Mouse (Mus musculus): ENCODE results near the gene Unc5cl. TPM values are rescaled to one million over a fixed set of nuclear protein-coding genes. Genes with fewer than 3 reads are reported as not detected.

Unc5cl gene
- total RNA-seq, 2 experiments from 2014 or later = 0.21 TPM; not detected in 1

DNA sequence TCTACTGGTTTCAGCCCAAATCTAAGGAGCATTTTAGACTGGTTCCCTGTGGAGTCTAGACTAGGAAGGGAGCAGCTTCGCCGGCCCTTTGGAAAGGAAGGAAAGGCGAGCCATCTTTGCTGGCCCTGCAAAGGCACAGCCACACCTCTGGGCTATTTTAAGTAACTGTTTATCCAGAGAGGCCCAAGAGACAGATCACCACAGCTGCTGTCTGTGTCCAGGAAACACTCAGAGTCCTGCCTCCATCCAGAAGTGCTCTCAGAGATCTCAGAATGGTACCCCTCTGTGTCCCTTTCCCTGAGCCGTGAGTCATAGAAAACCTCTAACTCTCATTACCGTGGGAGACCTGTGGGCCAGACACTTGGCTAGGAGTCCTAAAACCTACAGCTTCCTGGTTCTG, 24.3 kb upstream of the Unc5cl start:
- ATAC-seq (replicated peaks; ENCODE audit: poor library complexity, severe bottlenecking) = no peak

DNA sequence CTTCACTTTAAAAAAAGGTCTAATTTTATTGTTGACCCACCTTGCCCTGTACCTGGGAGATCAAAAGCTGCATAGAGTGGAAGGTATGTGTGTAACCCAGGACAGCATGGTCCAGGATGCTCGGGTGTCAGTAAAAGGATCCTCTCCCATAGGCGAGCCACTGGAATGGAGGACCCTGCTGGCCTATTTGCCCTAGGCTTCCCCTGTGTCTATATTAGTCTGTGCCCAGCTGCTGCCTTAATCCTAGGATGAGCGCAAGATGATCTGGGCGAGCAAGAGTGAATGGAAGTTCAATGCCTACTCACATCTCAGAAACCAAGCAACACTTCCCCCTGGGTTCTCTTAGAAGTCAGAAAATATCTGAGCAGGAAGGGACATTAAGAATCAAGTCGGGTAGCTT, 23.6 kb upstream of the Unc5cl start:
- no peak for ATAC-seq (replicated peaks; ENCODE audit: poor library complexity, severe bottlenecking)

DNA sequence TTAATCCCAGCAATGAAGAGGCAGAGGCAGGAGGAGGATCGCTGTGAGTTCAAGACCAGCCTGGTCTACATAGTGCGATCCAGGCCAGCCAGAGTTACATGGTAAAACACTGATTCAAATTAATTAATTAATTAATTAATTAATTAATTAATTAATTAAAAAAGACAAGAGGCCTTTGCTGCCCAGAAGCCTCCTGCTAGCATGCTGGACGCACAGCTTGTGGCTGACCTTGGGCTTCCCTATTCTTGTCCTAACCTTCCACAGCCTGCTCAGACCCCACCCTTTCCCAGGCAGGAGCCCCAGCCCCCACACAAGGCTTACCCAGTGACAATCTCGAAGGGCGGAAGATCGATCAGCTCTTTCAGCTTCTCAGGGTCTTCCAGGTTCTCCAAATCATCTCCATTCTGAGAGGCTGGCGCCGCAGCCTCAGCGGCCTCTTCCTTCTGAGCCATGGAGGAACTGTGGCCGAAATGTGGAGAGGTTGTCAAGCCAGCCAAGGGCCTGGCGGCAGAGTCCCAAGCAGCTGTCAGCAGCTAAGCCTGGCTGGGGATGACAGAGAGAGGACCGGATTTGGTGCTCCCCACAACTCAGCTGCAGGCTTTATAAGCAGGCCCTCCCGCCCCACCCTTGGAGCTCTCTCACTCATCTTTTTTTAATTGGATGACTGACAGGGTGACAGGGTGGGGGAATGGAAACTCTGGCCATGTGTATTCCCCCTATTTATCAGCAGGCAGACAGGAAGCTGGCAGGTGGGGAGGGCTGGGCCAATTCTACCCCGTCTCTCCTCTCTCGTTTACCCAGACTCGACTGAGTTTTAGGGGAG, 22.3 kb upstream of the Unc5cl start, which contains the start of gene Apobec2:
Gene Apobec2, minus strand, starts transcription at position 773 of the 823 bp plus-strand sequence.
- no peak for ATAC-seq (replicated peaks; ENCODE audit: poor library complexity, severe bottlenecking)

DNA sequence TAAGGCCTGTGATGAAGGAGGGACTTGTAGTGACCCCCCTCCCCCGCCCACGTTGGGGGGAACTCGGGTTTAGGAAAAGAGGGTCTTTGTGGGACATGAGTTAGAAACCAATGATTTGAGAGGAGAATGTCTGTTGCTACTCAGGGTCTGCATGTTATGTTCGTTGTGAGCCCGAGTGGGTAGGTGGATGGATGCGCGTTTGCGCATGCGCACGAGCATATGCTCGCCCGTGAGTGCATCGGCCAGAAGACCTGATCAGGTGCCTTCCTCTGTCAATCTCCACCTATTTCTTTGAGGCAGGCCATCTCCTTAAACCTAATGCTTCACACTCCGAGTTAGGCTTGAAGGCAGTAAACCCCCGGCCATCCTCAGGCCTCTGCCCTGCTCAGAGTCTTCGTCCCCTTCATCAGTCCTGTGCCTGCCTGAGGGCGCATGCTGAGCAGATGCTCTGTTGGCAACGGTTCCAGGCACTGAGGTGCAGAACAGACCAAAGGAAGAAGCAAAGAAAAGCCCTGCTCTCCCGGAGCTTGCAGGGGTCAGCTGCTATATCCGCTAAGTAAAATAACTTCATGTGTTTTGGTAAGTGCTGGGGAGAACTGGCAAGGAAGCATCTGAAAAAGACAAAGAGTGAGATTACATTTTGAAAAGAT, 21.6 kb upstream of the Unc5cl start:
- ATAC-seq (replicated peaks; ENCODE audit: poor library complexity, severe bottlenecking) = no peak

GRCm38 (mm10) chr17:48433689-48434330, 20.9 kb upstream of the Unc5cl start:
- no peak for ATAC-seq (replicated peaks; ENCODE audit: poor library complexity, severe bottlenecking)

- no peak for ATAC-seq (replicated peaks; ENCODE audit: poor library complexity, severe bottlenecking)
Measured at GRCm38 (mm10) chr17:48434479-48434878, 20.2 kb upstream of the Unc5cl start.

- no peak for ATAC-seq (replicated peaks; ENCODE audit: poor library complexity, severe bottlenecking)
Measured at GRCm38 (mm10) chr17:48436487-48436886, 18.2 kb upstream of the Unc5cl start.

- no peak for ATAC-seq (replicated peaks; ENCODE audit: poor library complexity, severe bottlenecking)
Measured at GRCm38 (mm10) chr17:48437421-48437911, 17.2 kb upstream of the Unc5cl start.

DNA sequence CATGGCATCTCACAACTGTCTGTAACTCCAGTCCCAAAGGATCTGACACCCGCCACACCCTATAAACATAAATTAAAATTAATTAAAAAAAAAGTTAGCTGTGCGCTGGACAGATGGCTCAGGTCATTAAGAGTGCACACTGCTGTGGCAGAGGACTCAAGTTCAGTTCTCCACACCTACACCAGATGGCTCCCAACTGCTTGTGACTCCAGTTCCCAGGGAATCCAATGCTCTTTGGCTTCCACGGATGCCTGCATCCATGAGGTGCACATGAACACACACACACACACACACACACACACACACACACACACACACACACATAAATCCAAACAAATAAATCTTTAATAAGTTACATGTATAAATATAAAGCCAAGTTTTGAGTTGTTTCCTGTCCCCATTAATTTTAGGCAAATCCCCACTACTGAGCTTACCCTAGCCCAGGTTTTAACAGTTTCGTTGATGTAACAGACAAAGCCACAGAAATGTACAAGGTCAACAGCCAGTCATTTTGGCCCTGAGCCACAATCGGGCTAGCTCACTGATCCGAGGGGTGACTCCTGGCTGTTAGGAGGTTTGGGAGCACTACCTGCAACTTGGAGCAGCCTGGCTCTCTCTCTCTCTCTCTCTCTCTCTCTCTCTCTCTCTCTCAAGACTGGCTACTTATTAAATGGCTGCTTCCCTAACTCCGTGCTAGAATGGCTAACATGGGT, 11.8 kb upstream of the Unc5cl start:
- no peak for ATAC-seq (replicated peaks; ENCODE audit: poor library complexity, severe bottlenecking)

DNA sequence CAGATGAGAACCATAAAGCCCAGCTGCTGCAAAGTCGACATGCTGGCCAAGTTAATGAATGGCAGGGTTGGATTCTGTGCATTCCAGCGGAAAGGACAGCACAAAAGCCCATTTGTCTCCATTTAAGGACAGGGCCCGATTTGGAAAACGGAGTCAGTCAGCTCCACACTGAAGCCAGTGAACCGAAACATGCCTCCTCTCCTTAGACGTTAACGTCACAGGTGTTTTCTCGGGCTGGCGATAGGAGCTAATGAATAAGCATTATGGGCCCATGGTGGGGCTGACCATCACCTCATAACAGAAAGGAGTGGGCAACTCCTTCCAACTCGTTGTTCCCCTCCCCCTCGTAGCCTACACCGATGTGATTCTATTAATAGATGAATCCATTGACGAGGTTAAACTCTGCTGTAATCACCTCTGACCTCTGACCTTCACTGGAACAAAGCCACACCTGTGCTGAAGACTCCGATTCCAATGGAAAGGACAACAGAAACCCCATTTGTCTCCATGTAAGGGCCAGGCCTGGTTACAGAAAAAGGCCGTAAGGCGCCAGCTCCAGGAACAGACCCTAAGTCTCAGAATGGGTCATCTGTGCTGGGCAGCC, 11.1 kb upstream of the Unc5cl start:
- ATAC-seq (replicated peaks; ENCODE audit: poor library complexity, severe bottlenecking) = no peak

DNA sequence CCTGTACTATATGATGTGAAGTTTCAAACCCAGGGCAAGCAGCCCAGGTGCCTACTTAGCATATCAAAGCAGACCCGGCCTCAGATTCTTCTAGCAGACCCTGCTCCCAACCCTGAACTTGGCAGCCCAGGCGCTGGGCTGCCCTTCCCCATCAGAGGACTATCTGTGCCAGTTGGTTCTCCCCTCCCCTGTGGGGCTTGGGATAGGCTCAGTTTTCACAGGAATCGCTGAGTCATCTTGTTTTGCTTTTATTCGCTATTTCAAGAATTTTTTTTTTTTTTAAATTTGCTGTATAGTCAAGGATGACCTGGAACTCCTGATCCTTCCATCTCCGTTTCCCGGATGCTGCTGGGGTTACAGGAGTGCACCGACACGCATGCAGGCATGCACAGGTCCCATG, 7.0 kb upstream of the Unc5cl start:
- ATAC-seq (replicated peaks; ENCODE audit: poor library complexity, severe bottlenecking) = no peak

DNA sequence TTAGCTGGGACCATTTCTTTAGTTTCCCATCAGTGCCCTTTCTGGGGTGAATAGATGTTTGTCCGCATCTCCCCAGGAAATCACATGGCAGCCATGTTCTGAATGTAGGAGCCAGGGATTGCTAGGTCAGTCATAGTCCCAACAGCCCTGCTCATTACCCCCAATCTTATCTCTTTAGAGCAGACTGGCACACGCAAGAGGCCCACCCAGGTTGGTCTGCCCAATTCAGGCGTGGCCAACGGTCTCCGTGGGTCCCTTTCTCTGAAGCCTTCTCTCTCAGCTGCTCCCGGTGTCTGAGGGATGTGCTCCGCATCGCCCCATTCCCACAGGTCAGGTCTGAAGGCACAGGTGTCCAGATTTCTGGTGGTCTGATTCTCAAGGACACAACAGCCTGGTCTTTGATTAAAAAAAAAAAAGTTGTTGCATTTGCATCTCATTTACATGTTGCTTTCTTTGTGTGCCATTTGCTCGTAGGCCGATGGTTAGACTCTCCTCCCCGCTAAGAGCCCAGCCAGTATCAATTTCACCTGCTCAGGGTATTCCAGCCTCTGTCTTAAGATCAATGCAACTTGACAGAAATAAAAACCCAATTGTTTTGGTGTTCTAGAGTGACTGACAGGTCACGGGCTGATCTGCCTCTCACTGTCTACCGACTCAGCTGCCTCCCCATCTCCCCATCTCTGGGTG, 3.9 kb upstream of the Unc5cl start:
- ATAC-seq (replicated peaks; ENCODE audit: poor library complexity, severe bottlenecking) = no peak

DNA sequence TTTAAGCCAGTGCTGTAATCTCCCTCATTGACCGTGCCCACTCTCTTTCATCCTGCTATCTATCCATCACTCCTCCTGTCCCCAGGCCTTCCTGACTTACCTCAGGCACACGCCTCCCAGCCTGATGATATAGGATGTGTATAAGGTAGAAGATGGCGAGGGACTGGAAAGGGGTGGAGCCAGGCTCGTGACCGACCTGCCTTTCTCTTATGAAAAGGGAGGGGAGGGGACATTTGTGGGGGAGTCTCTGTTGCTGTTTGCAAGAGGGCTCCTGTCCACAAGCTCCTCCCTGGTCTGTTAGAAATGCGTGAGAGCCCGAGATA, 3.4 kb upstream of the Unc5cl start, which contains the start of gene Tspo2:
Gene Tspo2, minus strand, starts transcription at position 170 of the 323 bp plus-strand sequence.
- ATAC-seq (replicated peaks; ENCODE audit: poor library complexity, severe bottlenecking) = no peak

DNA sequence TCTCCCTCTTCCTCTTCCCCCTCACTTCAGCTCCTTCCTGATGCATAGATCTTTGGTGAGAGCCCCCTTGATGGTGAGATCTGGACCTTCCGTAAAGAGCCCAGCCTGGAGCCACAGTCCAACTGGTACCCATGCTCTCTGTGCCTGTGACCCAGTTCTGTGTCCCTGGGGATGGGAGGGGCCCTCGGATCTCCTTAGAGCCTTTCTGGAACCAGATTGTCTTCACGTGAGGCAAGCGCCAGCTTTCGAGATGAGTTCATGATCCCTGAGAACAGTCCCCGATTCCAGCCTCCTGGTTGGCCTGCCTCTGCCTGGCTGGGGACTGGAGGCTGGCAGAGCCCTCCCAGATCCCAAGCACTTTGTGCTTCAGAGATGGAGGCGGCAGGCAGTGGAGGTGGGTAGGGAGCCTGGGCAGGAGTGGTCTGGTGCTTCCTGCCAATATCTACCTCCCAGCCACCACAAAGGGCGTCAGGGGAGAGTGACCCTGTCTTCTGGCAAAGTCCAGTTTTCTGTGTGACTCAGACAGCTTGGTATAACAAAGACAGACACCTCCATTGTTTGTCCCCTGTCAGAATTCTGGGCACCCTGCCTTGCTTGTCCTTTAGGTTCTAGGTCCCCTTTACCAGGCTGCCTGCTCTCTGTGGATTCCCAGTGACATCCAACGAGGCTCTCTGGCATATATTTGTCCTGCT, 2.8 kb upstream of the Unc5cl start:
- 0 out of 2 replicates have a peak, but pooled peaks have one; percentile 6 for ATAC-seq (replicated peaks; ENCODE audit: poor library complexity, severe bottlenecking)

- no peak for ATAC-seq (replicated peaks; ENCODE audit: poor library complexity, severe bottlenecking)
Measured at GRCm38 (mm10) chr17:48453489-48453888, 1.2 kb upstream of the Unc5cl start.

- ATAC-seq (replicated peaks; ENCODE audit: poor library complexity, severe bottlenecking) = no peak
Measured at GRCm38 (mm10) chr17:48454190-48454589, 511 bp upstream of the Unc5cl start.

DNA sequence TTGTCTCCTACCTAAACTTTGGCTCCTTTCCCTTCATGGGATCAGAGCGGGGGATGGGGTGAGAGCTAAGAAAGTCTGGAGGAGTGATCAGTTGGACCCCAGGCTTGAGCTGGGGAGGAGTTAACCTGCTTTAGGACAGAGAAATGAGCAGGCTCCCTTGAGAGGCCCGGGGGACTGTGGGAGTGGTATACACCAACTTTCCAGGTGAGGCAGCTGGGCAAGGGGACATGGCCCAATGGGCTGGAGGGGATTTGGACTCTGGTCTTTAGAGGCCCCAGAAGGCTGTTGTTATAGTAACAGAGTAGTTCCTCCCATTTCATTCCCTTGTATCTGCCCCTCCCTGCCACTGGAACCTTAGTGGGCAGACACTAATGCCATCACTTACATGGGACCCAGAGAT, 1.3 kb downstream of the Unc5cl start:
- no peak for ATAC-seq (replicated peaks; ENCODE audit: poor library complexity, severe bottlenecking)

- peak; percentile 66 for ATAC-seq (replicated peaks; ENCODE audit: poor library complexity, severe bottlenecking)
Measured at GRCm38 (mm10) chr17:48457971-48458653, 3.4 kb downstream of the Unc5cl start.

Measured in granulocyte monocyte progenitor cell, adult 5-6 weeks (primary cell).